Mouse (Mus musculus) large intestine, adult 2 months (tissue): ENCODE results near the gene Zbtb34. TPM values are rescaled to one million over a fixed set of nuclear protein-coding genes. Genes with fewer than 3 reads are reported as not detected.

Experiments used
- DNase-seq: peaks from one replicate; pipeline ENCODE4 v3.0.0-alpha.2; 2012; ENCODE audit warnings: low read depth, low spot score
- WGBS: fragments of 180-500 bp; shearing (Covaris S2); methylation state at CpG from one replicate; pipeline ENCODE4 v1.1.7; 2018; 5-methylcytosine and 5-hydroxymethylcytosine counted together
- polyA plus RNA-seq: library from polyadenylated mRNA; depleted of rRNA; stranded (reverse); fragments of >200 nt; gene quantifications from 2 replicates; pipeline ENCODE4 v1.2.3, GENCODE M21; 2012; rRNA removed

Gene Zbtb34
- polyA plus RNA-seq = 2.9 and 5.2 TPM in 2 replicates

DNA sequence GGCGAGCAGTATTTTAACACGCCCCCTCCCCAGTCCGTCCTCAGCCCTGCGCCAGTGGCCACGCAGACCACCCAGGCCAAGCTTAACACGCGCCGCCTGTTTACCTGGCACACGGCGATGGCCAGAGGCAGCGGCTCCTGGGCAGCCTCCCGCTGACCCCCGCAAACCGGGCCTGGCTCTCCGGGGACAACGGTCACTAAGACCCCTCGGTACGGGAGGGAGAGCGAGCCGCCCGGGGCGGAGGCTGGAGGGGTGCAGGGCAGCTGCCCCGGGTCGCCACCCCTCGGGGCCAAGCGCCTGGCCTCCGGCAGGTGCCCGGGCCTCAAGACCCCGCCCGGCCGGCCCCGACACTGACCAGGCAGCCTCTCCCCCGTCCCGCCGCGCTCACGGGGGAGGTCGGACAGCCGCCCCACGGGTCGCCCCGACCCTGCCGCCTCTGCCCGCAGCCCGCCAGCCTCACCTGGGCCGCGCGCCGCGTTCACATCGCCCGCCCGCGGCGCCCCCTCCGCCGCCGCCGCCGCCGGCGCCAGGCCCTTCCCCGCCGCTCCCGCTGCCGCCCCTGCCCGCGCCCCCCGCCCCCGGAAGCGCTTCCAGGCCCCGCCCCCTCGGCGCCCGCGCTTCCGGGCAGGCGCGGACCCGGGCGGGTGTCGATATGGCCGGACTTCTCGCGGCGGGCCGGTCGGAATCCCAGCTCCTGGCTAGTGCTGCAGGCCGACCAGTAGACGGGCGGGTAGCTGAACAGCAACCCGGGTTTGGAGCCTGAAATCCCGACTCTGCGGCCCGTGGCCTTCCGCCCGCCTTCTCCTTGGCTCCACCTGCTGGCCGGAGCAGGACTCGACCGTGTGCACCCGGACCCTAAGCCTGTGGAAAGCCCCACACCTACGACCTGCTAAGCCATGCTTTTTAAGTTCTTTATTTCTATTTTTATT is at the start of gene Zbtb34:
Gene Zbtb34, minus strand, starts transcription at position 554 of the 929 bp plus-strand sequence.
- under 1% methylated on average over 93 of the region's 102 CpGs for WGBS
- DNase-seq = no peak

DNA sequence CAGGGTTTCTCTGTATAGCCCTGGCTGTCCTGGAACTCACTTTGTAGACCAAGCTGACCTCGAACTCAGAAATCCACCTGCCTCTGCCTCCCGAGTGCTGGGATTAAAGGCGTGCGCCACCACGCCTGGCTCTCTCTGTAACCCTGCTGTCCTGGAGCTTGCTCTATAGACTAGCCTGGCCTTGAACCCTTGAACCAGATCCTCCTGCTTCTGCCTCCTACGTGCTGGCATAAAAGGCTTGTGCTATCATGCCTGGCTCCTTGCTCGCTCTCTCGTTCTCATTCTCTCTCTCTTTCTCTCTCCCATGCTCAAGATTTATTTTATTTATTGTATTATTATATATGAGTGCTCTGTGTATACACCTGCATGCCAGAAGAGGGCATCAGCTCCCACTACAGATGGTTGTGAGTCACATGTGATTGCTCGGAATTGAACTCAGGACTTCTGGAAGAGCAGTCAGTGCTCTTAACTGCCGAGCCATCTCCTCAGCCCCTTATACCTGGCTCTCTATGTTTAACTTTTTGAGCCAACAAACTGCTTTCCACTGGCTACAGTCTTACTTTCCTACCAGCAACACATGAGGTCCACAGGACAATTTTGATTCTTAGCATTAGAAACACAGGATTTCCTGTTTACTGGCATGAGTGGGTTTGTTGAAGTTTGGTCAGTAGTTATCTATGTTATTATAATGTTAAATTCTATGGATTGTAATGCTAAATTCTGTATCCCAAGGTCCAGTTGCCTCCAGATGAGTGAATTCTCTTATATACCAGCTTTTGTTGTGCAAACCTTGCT is 47.0 kb upstream of the Zbtb34 start:
- DNase-seq = no peak
- 80% methylated on average over 10 of the region's 10 CpGs for WGBS

DNA sequence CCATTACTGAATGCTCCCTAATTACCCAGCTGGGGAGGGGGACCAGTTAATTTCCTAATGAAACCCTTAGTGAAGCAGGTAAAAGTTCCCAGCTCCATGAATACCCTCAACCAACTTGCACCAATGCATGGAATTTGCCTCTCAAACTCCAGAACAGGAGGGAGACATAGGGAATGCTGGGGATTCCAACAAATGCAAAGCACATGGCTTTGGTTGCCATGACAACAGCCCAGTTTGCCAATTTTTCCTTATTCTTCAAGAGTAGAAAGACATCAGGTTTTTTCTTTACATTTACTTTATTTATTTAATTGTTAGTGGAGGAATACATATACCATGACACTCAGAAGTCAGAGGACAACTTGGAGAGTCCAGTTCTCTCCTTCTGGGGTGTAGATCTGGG is 44.8 kb upstream of the Zbtb34 start:
- no peak for DNase-seq

DNA sequence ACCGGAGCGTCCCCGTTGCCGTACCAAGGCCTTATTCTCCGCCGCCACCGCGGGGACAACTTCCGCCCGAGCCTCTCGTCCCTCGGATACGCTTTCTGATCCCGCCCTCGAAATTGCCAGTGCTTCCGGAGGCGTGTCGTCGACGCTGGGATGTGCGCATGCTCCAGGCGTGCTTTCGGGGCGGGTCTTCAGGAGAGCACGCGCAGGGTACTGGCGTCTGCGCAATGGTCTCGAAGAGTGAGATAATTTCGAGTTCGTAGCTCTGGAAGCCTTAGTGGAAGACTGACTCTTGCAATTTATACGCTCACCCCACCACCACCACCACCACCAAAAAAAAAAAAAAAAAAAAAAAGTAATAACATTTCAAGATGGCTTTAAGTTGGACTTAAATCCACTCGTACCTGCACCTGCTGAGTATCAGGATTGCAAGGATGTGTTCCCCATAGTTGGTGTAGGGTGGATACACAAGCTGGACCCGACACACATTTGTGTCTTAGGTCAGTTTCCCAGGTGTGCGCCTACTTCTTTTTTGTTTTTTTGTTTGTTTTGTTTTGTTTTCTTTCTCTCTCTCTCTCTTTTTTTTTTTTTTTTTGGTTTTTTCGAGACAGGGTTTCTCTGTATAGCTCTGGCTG is 37.5 kb upstream of the Zbtb34 start, which contains the start of gene Zbtb43:
Gene Zbtb43, minus strand, starts transcription at position 94 of the 632 bp plus-strand sequence.
- 5% methylated on average over 36 of the region's 36 CpGs for WGBS
- peak; percentile 90 for DNase-seq

DNA sequence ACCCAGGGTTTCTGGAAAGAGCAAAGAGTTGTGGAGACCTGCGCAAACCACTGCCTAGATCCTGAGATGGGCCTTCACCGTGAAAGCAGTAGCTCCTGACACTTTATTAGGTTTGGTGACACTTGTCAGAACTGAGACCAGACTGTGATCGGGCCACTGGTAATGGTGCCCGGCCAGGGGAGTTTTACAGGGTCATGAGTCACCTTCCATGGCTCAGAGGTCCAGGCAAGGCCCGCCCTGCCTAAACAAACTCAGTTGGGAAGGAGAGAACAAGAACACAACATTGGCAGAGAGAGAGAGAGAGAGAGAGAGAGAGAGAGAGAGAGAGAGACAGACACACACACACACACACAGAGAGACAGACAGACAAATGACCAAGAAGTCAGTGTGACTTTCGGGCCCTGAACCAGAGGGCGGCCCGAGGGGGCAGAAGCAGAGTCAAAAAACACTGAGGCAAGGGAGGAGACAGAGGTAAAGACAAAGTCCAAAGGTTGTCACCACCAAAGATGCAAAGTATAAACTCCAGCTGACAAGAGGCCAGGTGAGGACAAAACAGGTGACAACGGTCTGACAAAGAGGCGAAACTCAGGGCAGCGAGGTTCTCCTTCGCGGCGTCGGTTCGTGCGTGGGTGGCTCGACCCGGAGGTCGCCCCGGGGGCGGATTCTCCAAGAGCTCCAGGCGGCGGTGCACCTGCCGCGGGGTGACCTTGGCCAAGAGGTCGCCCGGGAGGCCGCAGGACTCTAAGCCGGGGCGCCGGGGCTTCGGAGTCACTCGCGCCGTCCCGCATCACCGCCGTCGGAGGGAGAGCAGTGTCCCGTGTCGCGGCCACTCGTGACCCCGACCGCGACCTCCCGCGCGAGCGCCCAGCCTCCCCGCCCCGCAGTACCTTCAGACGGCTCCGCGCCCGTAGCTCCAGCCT is 36.7 kb upstream of the Zbtb34 start:
- 2% methylated on average over 57 of the region's 57 CpGs for WGBS
- peak; percentile 45 for DNase-seq

DNA sequence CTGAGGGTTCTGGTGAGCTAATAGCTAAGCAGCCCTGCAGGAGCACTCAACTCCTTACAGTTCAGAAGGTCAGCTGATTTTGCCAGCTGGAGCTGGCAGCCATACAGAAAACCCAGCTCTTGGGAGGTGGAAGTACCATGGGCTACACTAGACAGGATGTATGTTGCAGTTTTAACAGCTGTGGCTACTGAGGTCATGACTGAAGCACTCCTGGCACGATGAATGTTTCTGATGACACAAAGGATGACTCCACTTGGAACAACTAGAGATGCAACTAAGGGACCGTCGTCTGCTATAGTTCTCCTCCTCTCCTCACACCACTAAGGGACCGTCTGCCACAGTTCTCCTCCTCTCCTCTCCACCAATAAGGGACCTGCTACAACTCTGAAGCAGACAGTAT is 34.8 kb upstream of the Zbtb34 start:
- no peak for DNase-seq
- WGBS = 66% methylated on average over 4 of the region's 4 CpGs

DNA sequence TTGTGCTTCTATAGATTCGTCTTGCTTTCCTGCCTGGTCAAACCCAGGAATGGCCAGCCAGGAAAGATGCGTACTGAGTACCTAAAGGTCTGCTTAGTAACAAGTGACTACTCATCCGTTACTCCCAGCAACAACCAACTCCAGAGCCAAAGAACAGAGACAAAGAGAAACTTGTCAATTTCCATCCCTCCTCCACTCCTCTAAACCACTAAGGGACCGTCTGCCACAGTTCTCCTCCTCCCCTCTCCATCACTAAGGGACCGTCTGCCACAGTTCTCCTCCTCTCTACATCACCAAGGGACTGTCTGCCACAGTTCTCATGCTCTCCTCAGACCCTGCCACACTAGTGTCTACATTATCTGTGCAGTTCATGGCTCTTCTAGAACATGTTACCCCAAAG is 34.1 kb upstream of the Zbtb34 start:
- 90% methylated on average over 5 of the region's 5 CpGs for WGBS
- DNase-seq = no peak

DNA sequence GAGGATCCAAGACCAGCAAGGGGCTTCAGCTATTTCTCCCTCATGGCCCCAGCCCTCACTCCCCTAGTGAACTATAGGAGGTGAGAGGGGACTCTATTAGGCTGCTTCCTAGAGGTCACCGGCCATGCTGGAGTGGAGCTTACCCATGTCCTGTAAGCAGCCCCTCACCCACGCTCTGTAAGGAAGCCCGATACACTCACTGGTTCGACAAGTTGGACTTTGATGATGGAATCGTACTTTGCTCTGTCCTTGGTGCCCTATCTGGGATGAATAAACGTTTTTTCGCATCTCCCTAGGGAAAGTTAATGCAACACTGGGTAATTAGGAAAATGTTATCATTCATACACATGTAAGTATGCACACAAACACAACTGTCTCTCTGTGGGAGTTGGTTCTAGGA is 30.9 kb upstream of the Zbtb34 start:
- 81% methylated on average over 7 of the region's 7 CpGs for WGBS
- DNase-seq = no peak

DNA sequence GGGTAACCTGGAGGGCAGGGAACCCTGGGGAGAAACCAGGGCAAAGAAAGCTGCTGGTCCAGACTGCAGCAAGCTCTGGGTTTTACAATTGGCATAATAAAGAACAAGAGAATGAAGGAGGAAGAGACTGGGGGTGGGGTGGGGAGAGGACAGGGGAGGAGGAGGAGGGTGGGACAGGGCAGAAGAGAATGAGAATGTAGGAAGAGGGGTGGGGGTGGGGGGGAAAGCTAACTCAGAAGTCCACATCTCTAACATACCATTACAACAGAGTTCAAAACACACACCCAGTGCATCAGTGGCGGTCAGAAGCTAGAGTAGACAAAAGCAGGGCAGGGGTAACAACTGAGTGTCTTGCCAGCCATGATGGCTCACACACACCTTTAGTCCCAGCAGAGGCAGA is 29.9 kb upstream of the Zbtb34 start:
- WGBS = 64% methylated on average over 1 of the region's 1 CpGs
- DNase-seq = no peak

DNA sequence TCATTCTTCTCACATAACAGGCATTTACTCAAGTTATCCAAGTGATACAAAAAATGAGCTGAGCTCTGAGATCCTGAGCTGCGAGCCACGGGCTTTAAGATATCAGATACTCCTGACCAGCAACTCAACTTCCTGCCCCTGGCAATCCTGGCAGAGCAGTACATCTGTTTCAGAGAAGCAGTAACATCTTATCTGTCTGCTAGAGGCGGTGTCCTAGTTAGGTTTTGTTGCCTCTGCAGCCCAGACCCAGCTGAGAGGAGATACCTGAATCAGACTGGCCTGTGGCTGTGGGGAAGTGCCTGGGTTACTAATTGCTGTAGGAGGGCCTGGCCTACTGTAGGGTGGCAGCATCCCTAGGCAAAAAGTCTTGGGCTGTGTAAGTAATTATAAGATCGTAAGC is 28.5 kb upstream of the Zbtb34 start:
- WGBS = 77% methylated on average over 4 of the region's 4 CpGs
- DNase-seq = no peak

DNA sequence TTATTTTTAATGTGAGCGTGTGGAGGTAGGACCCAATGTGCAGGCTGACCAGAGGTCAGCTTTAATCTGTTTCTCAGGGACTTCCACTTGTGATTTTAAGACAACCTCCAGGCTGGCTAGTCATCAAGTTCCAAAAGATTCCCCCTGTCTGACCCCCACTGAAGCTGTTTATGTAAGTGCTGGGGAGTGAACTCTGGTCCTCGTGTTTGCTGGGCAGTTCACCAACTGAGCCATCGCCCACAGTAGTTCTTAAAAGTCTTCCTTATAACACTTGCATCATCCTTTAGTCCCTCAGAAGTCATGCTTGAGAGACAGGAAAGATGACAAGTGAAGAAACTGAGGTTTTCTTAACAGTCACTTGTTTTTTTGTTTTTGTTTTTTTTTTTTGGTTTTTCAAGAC is 25.6 kb upstream of the Zbtb34 start:
- DNase-seq = no peak
- WGBS = 44% methylated on average over 3 of the region's 3 CpGs

DNA sequence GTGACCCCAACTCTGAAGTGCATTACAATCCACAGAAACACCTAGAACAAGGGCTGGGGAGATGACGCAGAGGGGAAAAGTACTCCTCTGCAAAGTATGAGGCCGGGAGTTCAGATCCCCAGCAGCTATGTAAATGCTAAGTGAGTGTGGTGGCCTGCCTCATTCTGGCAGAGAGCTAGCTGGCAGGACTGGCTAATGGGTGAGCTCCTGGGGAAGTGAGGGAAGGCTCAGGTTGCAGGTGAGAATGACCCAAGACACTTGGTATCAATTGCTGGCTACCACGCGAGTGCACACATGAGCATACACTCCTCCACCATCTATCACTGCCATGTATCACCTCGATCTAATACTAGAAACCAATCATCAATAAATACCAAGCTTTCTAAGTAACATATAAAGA is 25.1 kb upstream of the Zbtb34 start:
- 94% methylated on average over 5 of the region's 5 CpGs for WGBS
- DNase-seq = no peak

DNA sequence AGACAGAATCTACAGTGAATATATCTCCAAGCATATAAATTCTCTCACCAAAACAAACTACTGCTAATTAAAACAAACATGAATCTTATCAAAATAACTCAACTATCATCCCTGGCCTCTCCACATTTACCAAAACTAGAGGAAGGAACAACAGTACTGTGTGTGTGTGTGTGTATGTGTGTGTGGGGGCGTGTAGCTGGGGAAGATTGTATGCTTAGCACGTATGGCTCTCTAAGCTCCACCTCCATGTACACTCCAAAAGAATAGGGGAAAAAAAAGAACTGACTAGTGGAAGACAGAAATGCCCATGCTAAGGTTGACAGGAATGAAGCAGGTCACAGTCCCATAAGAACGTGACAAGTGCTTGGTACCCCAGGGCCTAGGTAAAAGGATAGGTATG is 24.2 kb upstream of the Zbtb34 start:
- WGBS = 80% methylated on average over 3 of the region's 3 CpGs
- no peak for DNase-seq

DNA sequence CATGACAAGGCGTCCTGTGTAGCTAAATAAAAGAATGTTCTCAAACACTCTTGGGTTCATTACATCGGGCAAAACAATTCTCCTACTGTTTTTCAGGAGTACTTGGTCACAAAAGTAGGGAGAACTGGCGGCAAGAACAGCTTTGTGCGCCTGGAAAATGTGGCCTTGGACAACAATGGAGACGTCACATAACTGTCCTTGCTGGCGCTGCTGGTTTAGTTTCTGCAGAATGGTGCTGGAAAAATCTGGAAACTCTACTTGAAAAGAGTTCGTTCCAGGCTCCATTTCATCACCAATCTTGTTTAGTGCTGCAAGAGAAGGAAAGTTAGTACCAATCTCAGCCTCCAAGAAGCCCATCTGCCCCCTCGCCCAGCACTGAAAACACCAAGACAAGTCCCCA is 23.7 kb upstream of the Zbtb34 start:
- 90% methylated on average over 8 of the region's 8 CpGs for WGBS
- no peak for DNase-seq

DNA sequence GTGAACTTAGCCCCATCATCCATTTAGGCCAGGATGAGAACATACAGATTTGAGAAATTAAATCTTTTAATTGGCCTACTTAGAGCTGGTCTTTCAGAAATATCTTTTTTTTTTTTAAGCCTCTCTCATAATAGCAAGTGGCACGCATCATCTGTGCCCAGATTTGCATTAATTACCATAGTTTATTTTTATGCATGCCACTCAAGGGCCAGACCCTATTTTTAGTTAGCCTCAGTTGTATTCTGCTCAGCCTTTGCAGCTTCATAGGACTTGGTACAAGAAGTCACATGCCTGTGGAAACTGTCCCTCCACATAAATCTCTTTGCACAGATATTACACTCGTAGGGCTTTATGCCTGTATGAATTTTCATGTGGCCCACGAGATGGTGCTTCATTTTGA is 22.4 kb upstream of the Zbtb34 start:
- DNase-seq = no peak
- WGBS = 92% methylated on average over 3 of the region's 3 CpGs

DNA sequence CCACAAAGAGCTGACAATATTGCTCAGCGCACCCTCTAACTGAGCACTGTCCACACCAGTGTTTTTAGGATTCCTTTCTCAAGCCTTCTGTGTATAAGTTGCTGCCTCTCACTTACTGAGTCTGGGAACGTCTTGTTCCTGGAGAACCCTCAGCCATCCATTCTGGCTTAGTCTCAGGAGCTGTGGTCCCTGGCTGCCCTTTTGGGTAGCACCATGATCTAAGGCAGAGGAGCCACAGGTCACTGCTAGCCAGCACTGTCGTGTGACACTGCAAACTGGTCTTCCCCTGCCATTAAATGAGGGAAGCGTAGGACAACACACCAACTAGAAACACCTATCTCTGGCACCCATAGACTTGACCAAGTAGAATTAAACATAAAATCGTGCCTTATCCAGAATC is 21.6 kb upstream of the Zbtb34 start:
- DNase-seq = no peak
- 83% methylated on average over 5 of the region's 5 CpGs for WGBS

DNA sequence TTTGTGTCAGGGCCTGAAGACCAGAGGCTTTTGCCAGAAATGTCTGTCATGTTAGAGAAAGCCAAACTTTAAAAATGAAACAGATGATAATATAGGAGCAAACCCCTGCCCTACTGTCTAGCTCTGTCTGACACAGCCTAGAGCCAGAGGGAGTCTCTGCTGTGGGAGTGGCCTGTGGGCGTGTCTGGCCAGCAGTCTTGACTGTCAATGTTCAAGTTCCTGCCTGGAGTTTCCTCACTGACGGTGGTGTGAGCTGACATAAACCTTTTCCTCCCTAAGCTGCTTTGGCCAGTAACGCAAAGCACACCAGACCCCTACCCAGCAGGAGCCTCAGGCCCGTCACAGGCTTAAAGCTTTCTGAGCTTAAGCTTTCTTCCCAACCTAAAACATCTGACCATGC is 21.0 kb upstream of the Zbtb34 start:
- no peak for DNase-seq
- WGBS = 29% methylated on average over 4 of the region's 4 CpGs

DNA sequence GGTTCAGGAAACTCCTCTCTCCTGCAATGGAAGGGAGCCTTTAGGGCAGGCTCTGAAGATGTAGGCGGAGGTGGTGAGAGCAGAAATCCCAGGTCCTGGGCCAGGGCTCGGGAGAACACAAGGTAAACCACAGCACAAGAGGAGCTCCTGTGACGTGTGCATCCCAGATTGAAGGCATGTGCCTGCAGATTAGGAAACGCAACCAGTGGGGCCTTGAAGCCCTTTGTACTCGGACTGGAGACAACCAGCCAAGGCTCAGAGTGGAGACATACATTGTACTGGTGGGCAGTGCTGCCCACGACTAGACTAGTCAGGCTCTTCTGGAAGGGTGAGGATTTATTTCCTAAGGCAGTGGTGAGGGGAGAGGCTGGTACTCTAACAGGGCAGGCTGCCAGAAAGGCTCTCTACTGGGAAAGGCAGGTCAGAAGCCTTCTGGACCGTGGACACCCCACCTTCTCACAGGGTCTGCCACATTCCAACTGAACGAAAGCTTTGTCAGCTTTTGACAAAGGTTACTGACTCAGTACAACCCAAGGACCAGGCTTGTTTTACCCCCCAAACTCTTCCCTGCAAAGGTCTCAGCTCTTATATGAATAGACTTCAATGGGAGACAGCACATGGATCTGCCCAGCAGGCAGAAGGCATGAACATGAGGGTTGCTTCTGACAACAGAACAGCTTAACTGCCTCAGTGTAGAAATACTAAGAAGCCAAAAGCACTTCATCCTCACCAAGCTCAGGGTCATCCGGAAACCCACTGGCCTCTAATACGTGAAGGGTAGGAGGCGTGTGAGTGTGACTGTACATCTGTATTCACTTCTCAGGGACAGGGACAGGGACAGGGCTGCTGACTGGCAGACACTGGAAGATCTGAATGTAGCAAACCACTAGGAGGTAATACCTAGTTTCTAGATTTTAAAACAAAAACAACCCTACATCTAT is 20.2 kb upstream of the Zbtb34 start:
- DNase-seq = no peak
- WGBS = 86% methylated on average over 11 of the region's 11 CpGs
